Mouse (Mus musculus): ENCODE results near the gene Gimap4. TPM values are rescaled to one million over a fixed set of nuclear protein-coding genes. Genes with fewer than 3 reads are reported as not detected.
"Not testable (repeated sequence)": the region's sequence is repeated elsewhere in the genome, so short reads cannot be mapped to it uniquely, and the experiment has no call there.

Gene Gimap4
- polyA plus RNA-seq, 1 experiment: 64.0 TPM

GRCm38 (mm10) chr6:48678391-48678790 is 6.0 kb upstream of the Gimap4 start:
- H3K4me1 ChIP-seq (replicated peaks; ENCODE audit: control insufficient read depth, insufficient read depth, low read length): peaks cover 38% of the 10 kb centered on the region
- H3K27me3 ChIP-seq (ENCODE audit: control insufficient read depth, insufficient read depth, low read length): no peaks in the 10 kb centered on the region
- no peak for TF ChIP-seq CTCF (IDR thresholded peaks at IDR 0.05; ENCODE audit: borderline replicate concordance, control insufficient read depth, extremely low read depth, insufficient read depth, low read length, poor library complexity)
- TF ChIP-seq POLR2A (IDR thresholded peaks at IDR 0.05; ENCODE audit: control insufficient read depth, extremely low read depth, insufficient read depth, low read length, poor library complexity): no peak
- peak overlapping the region; percentile 13; the same call in 1 of the 2 replicates for H3K4me3 ChIP-seq (ENCODE audit: control insufficient read depth, insufficient read depth, low read length)
- WGBS: 26% methylated on average over 4 of the region's 4 CpGs
- H3K36me3 ChIP-seq (ENCODE audit: control insufficient read depth, insufficient read depth, low read length): peaks cover 9% of the 10 kb centered on the region
- no peak for DNase-seq
- peak overlapping the region; percentile 64 for H3K27ac ChIP-seq (ENCODE audit: control insufficient read depth, insufficient read depth, low read length)

- Histone ChIP-seq H3K27me3 (ENCODE audit: control insufficient read depth, insufficient read depth, low read length) (no peaks in the 10 kb centered on the region), H3K4me3 (ENCODE audit: control insufficient read depth, insufficient read depth, low read length) (no peak overlapping the region), H3K4me1 (replicated peaks; ENCODE audit: control insufficient read depth, insufficient read depth, low read length) (peaks cover 32% of the 10 kb centered on the region), H3K36me3 (ENCODE audit: control insufficient read depth, insufficient read depth, low read length) (peaks cover 9% of the 10 kb centered on the region), H3K27ac (ENCODE audit: control insufficient read depth, insufficient read depth, low read length) (peak overlapping the region; percentile 56)
- no peak for DNase-seq
- 42% methylated on average over 6 of the region's 6 CpGs for WGBS
- no peak for TF ChIP-seq POLR2A (IDR thresholded peaks at IDR 0.05; ENCODE audit: control insufficient read depth, extremely low read depth, insufficient read depth, low read length, poor library complexity)
- no peak for TF ChIP-seq CTCF (IDR thresholded peaks at IDR 0.05; ENCODE audit: borderline replicate concordance, control insufficient read depth, extremely low read depth, insufficient read depth, low read length, poor library complexity)
Measured at GRCm38 (mm10) chr6:48679701-48680100, 4.6 kb upstream of the Gimap4 start.

GRCm38 (mm10) chr6:48680421-48680820 is 3.9 kb upstream of the Gimap4 start:
- no peak for DNase-seq
- Histone ChIP-seq H3K4me3 (ENCODE audit: control insufficient read depth, insufficient read depth, low read length) (no peak overlapping the region), H3K27ac (ENCODE audit: control insufficient read depth, insufficient read depth, low read length) (peak overlapping the region; percentile 44), H3K36me3 (ENCODE audit: control insufficient read depth, insufficient read depth, low read length) (peaks cover 9% of the 10 kb centered on the region), H3K4me1 (replicated peaks; ENCODE audit: control insufficient read depth, insufficient read depth, low read length) (peaks cover 32% of the 10 kb centered on the region), H3K27me3 (ENCODE audit: control insufficient read depth, insufficient read depth, low read length) (no peaks in the 10 kb centered on the region)
- TF ChIP-seq CTCF (IDR thresholded peaks at IDR 0.05; ENCODE audit: borderline replicate concordance, control insufficient read depth, extremely low read depth, insufficient read depth, low read length, poor library complexity) (no peak), POLR2A (IDR thresholded peaks at IDR 0.05; ENCODE audit: control insufficient read depth, extremely low read depth, insufficient read depth, low read length, poor library complexity) (no peak)
- 14% methylated on average over 5 of the region's 5 CpGs for WGBS

- WGBS: 6% methylated on average over 3 of the region's 3 CpGs
- DNase-seq: peak; percentile 45
- H3K27ac ChIP-seq (ENCODE audit: control insufficient read depth, insufficient read depth, low read length): peak overlapping the region; percentile 56
Measured at GRCm38 (mm10) chr6:48681472-48682090, 2.8 kb upstream of the Gimap4 start.

GRCm38 (mm10) chr6:48682271-48682670 is 2.1 kb upstream of the Gimap4 start:
- H3K27me3 ChIP-seq (ENCODE audit: control insufficient read depth, insufficient read depth, low read length): no peaks in the 10 kb centered on the region
- TF ChIP-seq CTCF (IDR thresholded peaks at IDR 0.05; ENCODE audit: borderline replicate concordance, control insufficient read depth, extremely low read depth, insufficient read depth, low read length, poor library complexity) (no peak), POLR2A (IDR thresholded peaks at IDR 0.05; ENCODE audit: control insufficient read depth, extremely low read depth, insufficient read depth, low read length, poor library complexity) (no peak)
- 71% methylated on average over 4 of the region's 4 CpGs for WGBS
- no peak overlapping the region for H3K4me3 ChIP-seq (ENCODE audit: control insufficient read depth, insufficient read depth, low read length)
- peaks cover 46% of the 10 kb centered on the region for H3K4me1 ChIP-seq (replicated peaks; ENCODE audit: control insufficient read depth, insufficient read depth, low read length)
- H3K36me3 ChIP-seq (ENCODE audit: control insufficient read depth, insufficient read depth, low read length): peaks cover 9% of the 10 kb centered on the region
- H3K27ac ChIP-seq (ENCODE audit: control insufficient read depth, insufficient read depth, low read length): peak overlapping the region; percentile 50
- no peak for DNase-seq

More at GRCm38 (mm10) chr6:48681472-48682090, 2.8 kb upstream of the Gimap4 start:
- Histone ChIP-seq H3K4me3 (ENCODE audit: control insufficient read depth, insufficient read depth, low read length) (no peak overlapping the region), H3K4me1 (replicated peaks; ENCODE audit: control insufficient read depth, insufficient read depth, low read length) (peaks cover 40% of the 10 kb centered on the region), H3K27me3 (ENCODE audit: control insufficient read depth, insufficient read depth, low read length) (no peaks in the 10 kb centered on the region), H3K36me3 (ENCODE audit: control insufficient read depth, insufficient read depth, low read length) (peaks cover 9% of the 10 kb centered on the region)
- TF ChIP-seq POLR2A (IDR thresholded peaks at IDR 0.05; ENCODE audit: control insufficient read depth, extremely low read depth, insufficient read depth, low read length, poor library complexity) (no peak), CTCF (IDR thresholded peaks at IDR 0.05; ENCODE audit: borderline replicate concordance, control insufficient read depth, extremely low read depth, insufficient read depth, low read length, poor library complexity) (no peak)

- peaks cover 45% of the 10 kb centered on the region for H3K4me1 ChIP-seq (replicated peaks; ENCODE audit: control insufficient read depth, insufficient read depth, low read length)
- not testable (repeated sequence) for DNase-seq; H3K36me3 ChIP-seq (ENCODE audit: control insufficient read depth, insufficient read depth, low read length); H3K27ac ChIP-seq (ENCODE audit: control insufficient read depth, insufficient read depth, low read length); H3K27me3 ChIP-seq (ENCODE audit: control insufficient read depth, insufficient read depth, low read length); H3K4me3 ChIP-seq (ENCODE audit: control insufficient read depth, insufficient read depth, low read length)
- WGBS: 96% methylated on average over 4 of the region's 4 CpGs
Measured at GRCm38 (mm10) chr6:48683263-48683821, 1.0 kb upstream of the Gimap4 start.

All from thymus, adult 2 months (tissue).